Mouse (Mus musculus) ovary, postnatal 36 days (tissue): ENCODE results near the gene Skap2.
A peak's percentile ranks its signal among the peaks of the same experiment; 100 is the strongest.

Experiments used
- DNase-seq: peaks from one replicate; pipeline ENCODE4 v3.0.0; 2022; ENCODE audit warnings: low spot score, mixed read lengths

The Skap2 gene

DNA sequence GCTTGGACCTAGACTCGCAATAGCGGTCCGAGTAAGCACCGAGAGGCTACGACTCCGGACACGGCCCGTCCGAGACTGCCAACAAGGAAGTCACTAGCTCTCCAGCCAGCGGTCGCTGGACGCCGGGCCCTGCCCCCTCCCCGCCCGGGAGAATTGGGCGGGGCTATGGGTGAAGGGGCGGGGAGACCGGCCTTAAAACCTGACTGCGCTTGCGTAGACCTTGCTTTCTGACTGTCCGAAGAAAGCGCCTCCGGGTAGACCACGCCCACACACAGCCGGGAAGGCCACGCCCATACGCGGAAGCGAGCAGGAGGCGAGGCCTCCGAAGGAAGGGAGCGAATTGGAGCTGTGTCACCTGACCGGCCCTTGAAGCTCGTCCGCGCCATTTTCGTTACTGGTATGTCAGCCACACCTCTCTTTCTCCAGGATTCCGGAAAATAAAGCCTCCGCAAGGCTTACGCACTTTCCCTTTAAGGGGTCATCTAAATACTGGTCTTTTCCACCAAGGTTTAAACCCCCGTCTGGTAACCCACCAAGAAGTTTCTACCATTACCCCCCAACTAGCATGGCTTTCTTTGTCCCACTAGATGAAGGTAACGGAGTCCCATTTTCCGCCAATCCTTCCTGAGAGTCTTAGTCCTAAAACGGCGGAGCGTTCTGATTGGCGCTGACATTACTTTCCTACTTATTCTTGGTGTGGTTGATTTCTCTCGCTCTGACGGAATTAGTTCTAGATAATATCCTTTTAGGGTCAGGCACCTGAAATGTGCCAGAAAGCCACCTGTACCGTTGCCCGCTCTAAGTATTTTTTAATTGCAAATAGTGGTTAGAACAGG, at the start of gene Skap2:
Gene Skap2 (minus strand): TSS at position 141 of the 836 bp plus-strand sequence.
- peak; percentile 99 for DNase-seq

DNA sequence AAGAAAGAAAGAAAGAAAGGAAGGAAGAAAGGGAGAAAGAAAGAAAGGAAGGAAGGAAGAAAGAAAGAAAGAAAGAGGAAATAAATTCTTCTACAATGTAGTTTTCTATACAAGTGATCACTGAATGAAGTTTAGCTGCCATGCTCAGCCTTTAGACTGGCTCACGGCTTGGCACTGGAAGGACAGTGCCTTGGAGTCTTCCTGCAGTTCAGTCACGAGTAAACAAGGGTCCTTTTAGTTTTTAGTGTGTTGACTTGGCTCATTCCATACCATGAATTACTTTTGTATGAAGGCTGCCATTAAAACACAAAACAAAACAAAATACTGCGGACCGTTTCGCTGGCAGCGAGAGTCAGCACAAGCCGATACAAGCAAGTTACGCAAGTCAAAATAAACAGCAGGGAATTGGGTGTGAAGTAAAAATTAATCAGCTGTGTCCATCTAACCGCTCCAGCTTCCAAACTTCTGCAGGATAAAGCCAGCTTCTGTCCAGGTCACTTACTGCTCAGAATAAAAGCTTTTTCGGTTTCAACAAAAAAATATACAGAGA, 46.6 kb upstream of the Skap2 start:
- DNase-seq = no peak

DNA sequence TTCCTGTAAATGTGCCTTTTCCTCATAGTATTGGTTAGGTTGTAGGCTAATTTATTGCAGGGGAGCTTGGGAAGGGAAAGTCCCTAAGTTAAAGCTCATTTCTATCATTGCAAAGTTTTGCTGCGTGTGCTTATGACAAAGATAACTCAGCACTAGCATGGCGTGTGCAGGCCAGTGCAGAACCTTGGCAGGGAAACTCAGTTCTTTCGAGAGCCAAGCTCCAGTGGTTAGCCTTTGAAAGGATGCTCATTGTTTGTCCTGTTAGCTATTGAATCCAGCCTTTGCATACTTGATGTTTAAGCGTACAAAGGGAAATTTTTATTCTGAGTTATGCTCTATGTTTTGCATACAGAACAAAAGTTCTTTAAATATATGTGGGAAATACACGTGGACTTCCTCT, 45.8 kb upstream of the Skap2 start:
- DNase-seq = no peak

DNA sequence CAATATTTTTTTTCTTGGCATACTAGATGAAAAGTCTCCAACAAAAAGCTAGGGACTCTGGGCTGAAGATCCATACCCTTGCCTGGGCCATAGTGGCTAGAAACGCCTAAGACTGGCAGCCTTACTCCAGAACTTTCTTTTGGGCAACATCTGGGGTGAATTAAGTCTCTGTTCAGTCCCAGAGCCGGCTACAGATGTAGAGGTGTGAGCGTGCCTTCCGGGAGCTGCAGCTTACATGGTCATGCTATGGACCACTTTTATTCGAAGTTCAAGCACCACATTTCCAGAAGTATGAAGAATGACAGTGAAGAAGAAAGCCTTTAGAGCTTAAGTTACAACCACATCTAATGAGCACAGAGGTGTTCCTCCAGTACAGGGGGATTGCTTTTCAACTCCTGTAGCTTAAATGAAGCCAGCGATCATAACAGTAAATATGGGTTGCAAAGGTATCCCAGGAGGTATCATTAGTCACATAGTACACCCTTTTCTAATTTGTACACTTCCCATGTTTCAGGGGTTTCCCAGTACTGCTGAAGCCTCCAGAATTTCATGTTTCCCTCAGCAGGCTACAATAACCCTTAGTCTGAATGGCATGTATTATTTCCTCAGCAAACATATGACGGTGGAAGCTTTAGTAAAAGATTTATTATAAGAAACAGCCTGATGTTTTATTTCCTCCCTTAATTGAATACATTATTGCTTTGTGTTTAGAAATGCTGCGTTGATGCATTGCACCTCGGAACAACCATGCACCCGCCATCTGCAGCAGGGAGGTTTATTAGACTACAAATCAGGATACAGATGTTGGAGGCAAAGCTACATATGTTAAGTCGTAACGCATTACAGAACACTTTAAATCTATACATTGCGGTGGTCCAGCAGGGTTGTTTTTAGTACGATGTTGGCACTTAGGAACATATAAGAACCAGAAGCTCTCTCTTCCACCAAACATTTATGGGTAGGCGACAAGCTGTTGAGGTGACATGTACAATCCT, 41.5 kb upstream of the Skap2 start:
- DNase-seq = no peak

DNA sequence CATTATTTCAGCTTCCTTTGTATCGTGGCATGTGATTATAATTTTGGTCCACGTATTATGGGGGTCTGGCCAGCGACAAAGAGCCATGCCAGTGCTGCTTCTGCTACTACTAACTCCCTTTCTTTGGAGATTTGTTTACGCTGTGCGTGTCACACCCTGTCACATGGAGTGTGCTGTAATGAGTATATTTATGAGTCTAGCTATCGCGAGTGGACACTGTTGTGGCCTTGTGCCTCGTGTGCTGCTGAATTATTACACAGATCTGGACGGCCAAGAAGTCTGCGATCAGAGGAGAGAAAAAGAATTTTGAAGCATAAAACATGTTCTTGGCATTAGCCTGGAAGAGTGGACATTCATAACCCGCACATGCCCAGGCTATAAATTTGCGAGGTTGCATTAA, 37.7 kb upstream of the Skap2 start:
- no peak for DNase-seq

DNA sequence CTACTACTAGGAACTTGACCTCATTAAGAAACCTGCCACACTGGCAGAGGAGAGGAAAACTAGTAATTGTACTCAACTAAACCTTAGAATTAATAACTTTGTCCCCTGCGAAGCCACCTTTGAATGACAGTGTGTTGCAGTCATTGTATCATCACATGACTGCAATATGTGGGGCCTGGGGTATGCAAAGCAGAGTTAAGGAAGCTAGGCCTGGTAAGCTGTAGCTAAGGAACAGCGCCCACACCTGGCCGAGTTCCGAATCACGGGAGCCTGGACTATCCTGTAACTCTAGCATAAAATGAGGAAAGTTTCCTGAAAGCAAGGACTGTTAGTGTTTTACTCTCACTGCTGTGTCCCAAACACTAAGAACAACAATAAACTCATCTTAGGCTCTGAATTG, 33.2 kb upstream of the Skap2 start:
- no peak for DNase-seq

DNA sequence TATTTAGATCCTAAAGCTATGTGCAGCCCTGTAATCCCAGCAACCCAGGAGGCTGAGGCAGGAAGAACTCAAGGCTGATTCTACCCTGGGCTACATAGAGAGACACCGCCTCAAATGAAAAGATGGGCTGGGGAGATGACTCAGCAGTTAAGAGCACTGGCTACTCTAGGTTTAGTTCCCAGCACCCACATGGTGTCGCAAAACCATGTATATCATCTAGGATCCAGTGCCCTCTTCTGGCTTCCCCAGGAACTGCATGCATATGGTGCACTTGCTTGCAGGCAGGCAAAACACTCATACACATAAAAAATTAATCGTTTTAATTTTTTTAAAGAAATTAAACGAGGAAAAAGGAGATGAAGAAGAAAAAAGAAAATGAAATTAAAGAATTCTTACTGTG, 23.7 kb upstream of the Skap2 start:
- no peak for DNase-seq

DNA sequence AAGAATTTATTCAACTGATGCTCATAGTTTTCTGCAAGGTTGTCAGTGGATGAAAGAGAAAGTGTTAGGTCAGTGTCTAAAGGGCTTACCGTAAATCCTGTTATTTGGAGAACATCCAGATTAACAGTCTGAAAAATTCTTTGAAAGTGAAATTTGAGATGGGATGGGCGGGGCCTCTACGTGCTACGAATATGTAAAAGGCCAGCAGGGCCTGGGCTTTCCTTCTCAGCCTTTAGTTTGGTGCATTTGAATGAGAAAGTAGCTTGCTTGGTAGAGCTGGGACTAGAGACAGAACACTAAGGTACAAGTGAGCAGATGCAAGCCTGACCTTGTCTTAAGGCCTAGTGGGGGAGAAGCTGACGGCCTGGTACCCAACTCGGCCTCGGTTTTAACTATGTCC, 18.8 kb upstream of the Skap2 start:
- no peak for DNase-seq

DNA sequence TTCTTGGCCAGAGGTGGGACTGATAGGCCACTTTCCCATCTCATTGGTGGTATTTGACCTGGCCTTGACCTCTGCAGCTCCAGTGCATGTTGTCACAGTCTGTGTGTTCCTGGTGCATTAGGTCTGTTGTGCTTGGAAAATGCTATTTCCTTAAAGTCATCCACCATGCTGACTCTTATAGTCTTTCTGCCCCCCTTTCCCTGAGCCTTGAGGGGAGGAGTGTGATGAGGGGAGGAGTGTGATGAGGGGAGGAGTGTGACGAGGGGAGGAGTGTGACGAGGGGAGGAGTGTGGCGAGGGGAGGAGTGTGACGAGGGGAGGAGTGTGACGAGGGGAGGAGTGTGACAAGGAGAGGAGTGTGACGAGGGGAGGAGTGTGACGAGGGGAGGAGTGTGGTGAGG, 15.8 kb upstream of the Skap2 start:
- DNase-seq = no peak

DNA sequence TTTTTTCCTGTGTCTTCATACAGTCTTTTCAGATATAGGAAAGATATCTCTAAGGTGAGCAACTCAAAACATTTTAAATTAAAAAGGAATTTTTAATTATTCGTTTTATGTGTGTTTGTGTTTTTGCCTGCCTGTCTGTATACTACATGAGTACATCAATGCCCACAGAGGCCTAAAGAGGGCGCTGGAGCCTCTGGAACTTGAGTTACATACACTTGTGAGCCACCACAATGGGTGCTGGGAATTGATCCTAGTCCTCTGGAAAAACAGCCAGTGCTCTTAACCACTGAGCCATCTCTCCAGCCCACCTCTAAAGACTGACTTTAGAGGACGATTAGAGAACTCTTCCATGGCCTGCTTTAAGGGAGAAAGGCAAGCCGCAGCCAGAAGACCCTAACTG, 14.8 kb upstream of the Skap2 start:
- DNase-seq = no peak

DNA sequence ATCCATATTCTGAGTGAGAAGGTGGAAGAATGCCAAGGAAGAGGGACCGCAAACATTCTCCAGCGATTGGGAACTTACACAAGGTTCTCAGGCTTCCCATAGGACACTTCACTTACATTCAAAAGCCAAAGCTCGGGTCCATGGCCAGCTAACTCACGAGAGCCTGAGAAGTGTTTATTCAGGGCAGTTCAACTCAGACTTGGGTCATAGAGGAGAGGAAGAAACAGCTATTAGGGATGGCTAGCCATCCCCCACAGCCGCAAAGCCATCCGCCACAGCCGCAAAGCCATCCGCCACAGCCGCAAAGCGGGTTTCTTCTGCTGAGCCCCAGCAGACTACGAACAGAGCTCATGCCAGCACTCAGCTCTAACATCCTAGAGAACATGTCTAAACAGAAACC, 13.9 kb upstream of the Skap2 start:
- DNase-seq = no peak

DNA sequence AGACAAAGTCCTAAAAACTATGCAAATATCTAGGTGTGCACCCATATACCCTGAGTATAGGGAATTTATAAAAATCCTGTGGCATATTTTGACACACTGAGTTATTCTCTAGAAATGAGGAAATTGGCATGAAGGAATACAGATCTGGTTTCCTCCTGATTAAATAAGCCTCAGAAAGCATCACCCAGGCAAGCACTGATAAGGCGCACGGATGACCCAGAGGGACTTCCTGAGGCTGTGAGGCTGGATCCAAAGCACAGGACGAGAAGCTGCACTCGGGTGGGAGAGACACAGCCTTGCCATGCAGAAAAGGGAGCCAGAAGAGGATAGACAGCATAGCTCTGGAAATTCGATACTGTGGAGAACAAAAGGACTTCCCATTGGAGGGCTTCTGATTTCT, 12.4 kb upstream of the Skap2 start:
- DNase-seq = no peak

DNA sequence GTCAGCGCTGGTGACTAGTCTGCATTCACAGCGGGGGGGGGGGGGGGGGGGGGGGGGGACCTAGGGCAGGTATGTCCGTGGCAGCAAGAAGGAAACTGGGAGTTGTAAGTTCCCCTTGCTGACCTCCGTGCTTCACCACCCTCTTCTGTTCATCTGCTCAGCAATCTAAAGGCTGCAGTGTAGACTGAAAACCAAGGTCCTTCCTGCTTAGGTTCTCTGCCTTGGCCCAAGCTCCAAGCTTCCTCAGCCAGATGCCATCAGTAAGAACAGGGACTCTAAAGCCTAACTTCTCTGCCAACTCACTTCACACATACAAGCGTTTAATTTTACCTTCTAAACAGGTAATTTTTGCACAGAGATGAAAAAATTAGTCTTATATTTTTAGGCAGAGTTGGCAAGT, 10.0 kb upstream of the Skap2 start:
- no peak for DNase-seq

DNA sequence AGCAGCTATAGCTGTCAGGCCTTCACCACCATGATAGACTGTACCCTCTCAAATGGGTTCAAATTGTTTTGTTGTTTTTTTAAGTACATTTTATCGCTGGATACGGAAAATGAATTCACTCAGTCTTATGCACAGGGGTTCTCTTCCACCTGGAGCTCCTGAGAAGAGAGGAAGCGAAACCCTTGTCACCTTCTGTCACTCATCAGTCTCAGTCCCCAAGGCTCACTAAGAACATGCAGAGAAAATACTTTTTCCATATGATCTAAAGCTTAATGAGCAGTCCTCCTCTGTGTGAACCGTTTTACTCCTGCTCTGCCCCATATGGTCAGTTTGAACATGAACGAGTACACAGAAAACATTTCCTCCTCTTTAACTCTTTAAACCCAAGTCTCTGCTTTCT, 7.9 kb upstream of the Skap2 start:
- DNase-seq = no peak

DNA sequence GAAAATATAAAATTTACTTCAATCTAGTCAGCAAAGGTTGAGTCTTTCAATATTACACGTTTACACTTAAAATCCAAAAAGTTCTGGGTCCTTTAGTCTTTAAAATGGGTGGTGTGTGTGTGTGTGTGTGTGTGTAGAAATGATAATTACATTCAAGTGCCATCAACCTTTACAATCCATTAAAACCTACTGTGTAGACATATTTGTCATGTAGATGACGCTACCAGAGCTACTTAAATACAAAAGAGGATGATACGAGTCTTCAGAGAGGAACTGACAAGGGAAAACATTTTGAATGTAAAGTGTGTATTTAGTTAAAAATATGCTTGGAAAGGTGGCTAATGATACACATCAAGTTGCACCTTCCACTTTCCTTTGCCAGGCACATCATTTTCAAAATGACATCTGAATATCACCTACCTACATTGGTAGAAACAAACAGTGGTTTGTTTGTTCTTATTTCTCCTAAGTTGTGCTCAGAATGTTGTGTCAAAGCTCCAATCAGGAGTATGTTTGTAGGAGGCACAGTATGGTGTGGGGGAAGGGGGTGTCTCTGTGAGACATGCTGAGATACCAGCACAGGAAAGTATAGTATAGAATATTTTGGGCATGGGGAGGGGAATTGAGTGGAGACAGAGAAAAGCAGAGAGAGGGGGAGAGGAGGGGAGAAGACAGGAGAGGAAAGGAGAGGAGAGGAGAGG, 1.0 kb upstream of the Skap2 start:
- DNase-seq = no peak

DNA sequence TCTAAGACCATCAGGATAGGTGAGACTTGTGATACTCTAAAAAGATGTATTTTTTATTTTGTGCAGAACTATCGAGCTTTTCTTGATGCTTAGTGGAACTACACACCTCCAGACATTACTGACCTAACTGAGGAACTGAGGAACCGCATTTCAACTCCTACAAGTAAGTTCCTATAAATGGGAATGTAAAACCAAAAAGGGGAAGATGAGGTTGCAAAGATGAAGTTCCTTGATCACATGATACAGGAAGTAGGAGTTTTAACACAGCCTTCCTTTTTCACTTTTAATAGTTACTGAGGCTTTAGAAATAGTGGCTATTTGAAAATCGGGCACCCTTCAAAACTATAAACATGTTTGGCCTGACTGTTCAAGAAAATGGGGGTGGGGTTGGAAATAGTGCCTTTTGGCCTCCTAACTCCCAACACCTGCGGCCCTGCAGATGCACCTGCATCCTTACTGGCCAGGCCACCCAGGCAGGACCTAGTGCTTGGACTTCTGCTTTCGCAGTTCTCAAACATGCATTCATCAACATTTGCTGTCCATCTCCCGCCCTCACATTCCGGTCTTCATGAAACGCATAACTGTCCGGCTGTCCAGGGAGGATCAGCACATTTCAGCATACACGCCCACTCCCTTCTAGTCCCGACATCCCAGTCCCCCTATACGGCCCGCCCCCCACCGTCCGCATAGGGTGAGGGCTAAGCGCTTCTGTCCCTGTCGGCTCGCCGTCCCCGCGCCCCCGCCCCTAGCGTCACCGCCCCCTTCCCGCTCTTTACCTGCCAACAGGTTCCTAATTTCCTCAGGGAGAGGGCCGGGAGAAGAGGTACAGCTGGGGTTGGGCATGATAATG, 565 bp downstream of the Skap2 start:
- no peak for DNase-seq

DNA sequence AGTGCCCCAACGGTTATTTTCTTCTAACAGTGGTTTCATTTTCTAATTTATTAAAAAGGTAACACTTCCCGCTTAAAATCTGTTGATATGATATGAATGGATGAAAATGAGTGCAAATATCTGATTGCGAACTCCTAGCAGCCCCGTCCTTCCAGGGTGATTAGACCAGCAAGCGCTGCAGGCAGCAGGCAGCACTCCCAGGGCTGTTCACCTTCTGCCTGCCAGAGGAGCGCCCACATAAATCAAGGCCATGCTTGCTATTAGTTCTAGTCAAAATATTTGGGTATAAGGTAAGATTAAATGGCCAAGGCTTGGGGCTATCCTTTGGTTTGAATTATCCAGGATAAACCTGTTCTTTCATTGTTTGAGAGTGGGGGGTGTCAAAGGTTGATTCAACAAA, 3.0 kb downstream of the Skap2 start:
- DNase-seq = no peak

DNA sequence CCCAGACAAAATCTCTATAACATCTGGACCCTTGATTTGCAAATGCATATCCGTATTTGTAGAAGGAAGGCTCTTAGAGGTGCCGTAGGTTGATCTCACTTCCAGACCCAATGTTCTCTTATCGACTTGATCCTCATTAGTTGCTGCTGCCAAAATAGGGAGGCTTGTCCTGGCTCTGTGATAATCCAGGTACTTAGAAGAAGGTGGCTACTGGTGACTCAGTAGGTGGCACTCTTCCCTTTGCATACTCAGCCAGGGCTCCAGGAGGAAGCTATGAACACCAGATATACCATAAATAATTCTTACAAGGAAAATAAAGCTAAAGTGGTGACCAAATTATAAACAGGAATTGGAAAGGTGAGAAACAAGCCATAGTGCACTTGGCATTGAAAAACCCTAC, 3.6 kb downstream of the Skap2 start:
- DNase-seq = no peak

DNA sequence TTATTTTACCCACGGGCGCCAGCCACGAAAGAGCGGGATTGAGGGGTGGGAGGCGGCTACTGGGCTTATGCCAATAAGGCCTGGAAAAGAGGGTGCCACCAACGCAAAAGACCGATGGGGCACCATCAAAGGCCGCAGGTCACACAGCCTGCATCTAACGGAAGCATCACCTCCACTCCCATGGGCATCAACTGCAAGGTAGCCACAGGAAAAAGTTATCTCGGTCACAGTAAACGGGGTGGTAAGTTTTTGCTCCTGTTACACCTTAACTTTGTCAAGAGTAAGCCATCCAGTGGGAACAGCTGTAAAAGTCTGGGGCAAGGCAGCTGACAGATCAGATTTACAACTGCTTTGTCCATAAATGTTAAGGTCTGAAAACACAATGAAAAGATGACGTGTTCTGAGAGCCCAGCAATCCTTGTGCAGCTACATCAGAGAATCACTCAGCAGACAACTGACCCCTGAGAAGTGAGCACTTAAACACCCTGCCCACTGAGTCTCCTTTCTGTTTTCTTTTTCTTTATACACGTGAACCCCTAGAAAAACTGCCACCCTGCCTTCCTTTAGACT, 5.6 kb downstream of the Skap2 start:
- no peak for DNase-seq

DNA sequence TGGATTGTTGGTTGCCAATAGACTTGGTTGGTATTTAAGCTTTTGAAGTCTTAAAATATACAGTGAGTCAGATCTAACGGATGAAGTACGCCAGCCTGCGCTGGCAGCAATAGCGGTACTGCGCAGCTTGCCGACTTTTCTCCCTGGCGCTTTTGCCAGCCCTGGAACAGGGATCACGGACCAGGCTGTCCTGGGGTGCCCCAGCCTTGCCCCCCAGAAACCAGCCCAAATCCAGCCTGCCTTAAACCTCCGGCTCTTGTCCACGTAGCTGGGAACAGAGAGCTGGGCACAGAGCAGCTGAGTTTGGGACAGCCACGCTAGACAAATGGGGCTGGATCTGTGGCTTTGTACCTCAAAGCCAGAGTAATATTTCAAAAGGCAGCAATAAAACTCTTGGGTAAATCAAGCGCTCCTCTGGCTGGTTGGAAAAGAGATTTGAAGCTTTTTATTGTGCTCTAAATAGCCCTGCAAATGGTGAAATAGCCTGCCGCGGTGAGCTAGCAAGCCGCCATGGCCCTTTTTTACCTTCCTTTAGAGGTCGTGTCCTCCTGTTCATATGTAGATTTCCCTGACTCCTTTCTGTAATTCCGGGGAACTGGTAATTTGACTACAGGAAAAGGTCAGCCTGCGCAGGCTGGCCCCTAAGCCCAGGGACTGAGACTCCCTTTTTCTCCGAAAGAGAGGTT, 6.2 kb downstream of the Skap2 start:
- no peak for DNase-seq
